Mouse (Mus musculus) cerebellum, adult 2 months (tissue): ENCODE results near the gene Pla2r1. TPM values are rescaled to one million over a fixed set of nuclear protein-coding genes. Genes with fewer than 3 reads are reported as not detected.

Experiments used
- DNase-seq, 2 experiments: peaks; one replicate each; pipeline ENCODE4 v3.0.0; 2021
- H3K27ac ChIP-seq: fragments of 200-500 bp; 2 replicates; pipeline ENCODE4 v1.5.1; 2012; ENCODE audit warnings: low read length, control low read depth, inconsistent platforms; ENCODE audit not compliant: insufficient read depth
- H3K27me3 ChIP-seq: fragments of 200-500 bp; 2 replicates; pipeline ENCODE4 v1.6.1; 2012; ENCODE audit warnings: inconsistent platforms, mild to moderate bottlenecking, low read length, moderate library complexity; ENCODE audit not compliant: control insufficient read depth, insufficient read depth
- H3K4me1 ChIP-seq: fragments of 200-500 bp; 2 replicates; pipeline ENCODE4 v1.6.1; 2011; ENCODE audit warnings: low read length; ENCODE audit not compliant: control insufficient read depth, insufficient read depth
- H3K4me3 ChIP-seq: fragments of 200-500 bp; replicated peaks from 2 replicates; pipeline ENCODE3; 2011; ENCODE audit warnings: mild to moderate bottlenecking, low read depth, low read length, control low read depth; ENCODE audit not compliant: insufficient read depth
- CTCF ChIP-seq: fragments of 200-500 bp; IDR thresholded peaks from 2 replicates; pipeline ENCODE4 v1.5.1; 2011; ENCODE audit warnings: low read depth, mild to moderate bottlenecking, control low read depth, low read length, moderate library complexity, borderline replicate concordance; ENCODE audit not compliant: insufficient read depth
- POLR2A ChIP-seq: fragments of 200-500 bp; IDR thresholded peaks from 2 replicates; pipeline ENCODE4 v1.6.1; 2011; ENCODE audit warnings: low read length, control low read depth, borderline replicate concordance; ENCODE audit not compliant: insufficient read depth
- WGBS: fragments of 180-500 bp; shearing (Covaris S2); methylation state at CpG from one replicate; pipeline ENCODE4 v1.1.7; 2018; 5-methylcytosine and 5-hydroxymethylcytosine counted together
- polyA plus RNA-seq: library from polyadenylated mRNA; depleted of rRNA; stranded (reverse); fragments of >200 nt; gene quantifications from 2 replicates; pipeline ENCODE4 v1.2.3, GENCODE M21; 2012

Gene Pla2r1
- polyA plus RNA-seq, 1 experiment = 0.46 TPM

- no peak for DNase-seq
- Histone ChIP-seq H3K27ac (no peak overlapping the region), H3K4me3 (no peak overlapping the region), H3K27me3 (no peaks in the 10 kb centered on the region), H3K4me1 (no peaks in the 10 kb centered on the region)
- TF ChIP-seq POLR2A (no peak), CTCF (no peak)
- 88% methylated on average over 7 of the region's 7 CpGs for WGBS
These were observed 141.9 kb downstream of the Pla2r1 start for GRCm38 (mm10) chr2:60411181-60411580.

- Histone ChIP-seq H3K27me3 (no peaks in the 10 kb centered on the region), H3K4me3 (no peak overlapping the region), H3K4me1 (no peaks in the 10 kb centered on the region), H3K27ac (no peak overlapping the region)
- TF ChIP-seq CTCF = no peak
- no peak for TF ChIP-seq POLR2A
- WGBS = 91% methylated on average over 11 of the region's 11 CpGs
- no peak for DNase-seq
These were observed 142.9 kb downstream of the Pla2r1 start for GRCm38 (mm10) chr2:60409989-60410763.

GRCm38 (mm10) chr2:60409194-60409593 lies 143.9 kb downstream of the Pla2r1 start:
- 29% methylated on average over 6 of the region's 6 CpGs for WGBS
- Histone ChIP-seq H3K4me3 (no peak overlapping the region), H3K27me3 (no peaks in the 10 kb centered on the region), H3K27ac (no peak overlapping the region), H3K4me1 (no peaks in the 10 kb centered on the region)
- DNase-seq = no peak
- TF ChIP-seq CTCF (no peak), POLR2A (no peak)

- no peak overlapping the region for H3K27ac ChIP-seq
- H3K27me3 ChIP-seq = no peaks in the 10 kb centered on the region
- WGBS = 95% methylated on average over 2 of the region's 2 CpGs
- TF ChIP-seq CTCF (no peak), POLR2A (no peak)
- no peak overlapping the region for H3K4me3 ChIP-seq
- no peak for DNase-seq
- no peaks in the 10 kb centered on the region for H3K4me1 ChIP-seq
These were observed 145.7 kb downstream of the Pla2r1 start for GRCm38 (mm10) chr2:60407387-60407786.

GRCm38 (mm10) chr2:60405431-60405830 lies 147.7 kb downstream of the Pla2r1 start:
- TF ChIP-seq CTCF (no peak), POLR2A (no peak)
- Histone ChIP-seq H3K27ac (no peak overlapping the region), H3K4me3 (no peak overlapping the region), H3K27me3 (no peaks in the 10 kb centered on the region), H3K4me1 (no peaks in the 10 kb centered on the region)
- no peak for DNase-seq
- 85% methylated on average over 5 of the region's 5 CpGs for WGBS

- TF ChIP-seq CTCF (no peak), POLR2A (no peak)
- 93% methylated on average over 7 of the region's 7 CpGs for WGBS
- H3K4me1 ChIP-seq = no peaks in the 10 kb centered on the region
- H3K4me3 ChIP-seq = no peak overlapping the region
- no peak for DNase-seq
- H3K27ac ChIP-seq = no peak overlapping the region
- H3K27me3 ChIP-seq = no peaks in the 10 kb centered on the region
These were observed 148.3 kb downstream of the Pla2r1 start for GRCm38 (mm10) chr2:60404763-60405162.

GRCm38 (mm10) chr2:60401694-60402093 lies 151.4 kb downstream of the Pla2r1 start:
- whole genome bisulfite sequencing = 82% methylated on average over 5 of the region's 5 CpGs
- DNase-seq = no peak
- TF ChIP-seq CTCF (no peak), POLR2A (no peak)
- Histone ChIP-seq H3K27ac (no peak overlapping the region), H3K4me3 (no peak overlapping the region), H3K27me3 (no peaks in the 10 kb centered on the region), H3K4me1 (no peaks in the 10 kb centered on the region)

GRCm38 (mm10) chr2:60393786-60394185 lies 159.3 kb downstream of the Pla2r1 start:
- no peak overlapping the region for H3K4me3 ChIP-seq
- WGBS = 72% methylated on average over 6 of the region's 6 CpGs
- no peak for TF ChIP-seq POLR2A
- TF ChIP-seq CTCF = no peak
- no peak overlapping the region for H3K27ac ChIP-seq
- H3K27me3 ChIP-seq = no peaks in the 10 kb centered on the region
- no peaks in the 10 kb centered on the region for H3K4me1 ChIP-seq
- no peak for DNase-seq
